Mouse (Mus musculus) limb, embryonic 14.5 days (tissue): ENCODE results near the gene Gpc5. TPM values are rescaled to one million over a fixed set of nuclear protein-coding genes. Genes with fewer than 3 reads are reported as not detected.
A peak's percentile ranks its signal among the peaks of the same experiment; 100 is the strongest.

Experiments
- ATAC-seq: fragments of 200-750 bp; cut with Nextera tagmentation; 2 replicates; pipeline ENCODE4 v1.8.0; 2017; ENCODE audit warnings: low read depth, moderate number of reproducible peaks, moderate TSS enrichment; ENCODE audit not compliant: low FRiP score
- DNase-seq: peaks from one replicate; pipeline ENCODE4 v3.0.0-alpha.2; 2015; ENCODE audit warnings: low spot score
- H3K27ac ChIP-seq: fragments of 300-500 bp; sonication (generic); replicated peaks from 2 replicates; pipeline ENCODE4 v1.5.1; 2014; ENCODE audit warnings: low read depth, mild to moderate bottlenecking, low read length, moderate library complexity, mixed read lengths
- H3K27me3 ChIP-seq: fragments of 300-500 bp; sonication (generic); 2 replicates; pipeline ENCODE4 v1.6.1; 2014; ENCODE audit warnings: low read length, mixed read lengths; ENCODE audit not compliant: control insufficient read depth, insufficient read depth
- H3K36me3 ChIP-seq: fragments of 300-500 bp; sonication (generic); 2 replicates; pipeline ENCODE4 v1.6.1; 2014; ENCODE audit warnings: mild to moderate bottlenecking, low read length, moderate library complexity, mixed read lengths; ENCODE audit not compliant: control insufficient read depth, insufficient read depth
- H3K4me1 ChIP-seq: fragments of 300-500 bp; sonication (generic); 2 replicates; pipeline ENCODE4 v1.6.1; 2014; ENCODE audit warnings: antibody characterized with exemption, low read length, mixed read lengths; ENCODE audit not compliant: control insufficient read depth, insufficient read depth
- H3K4me2 ChIP-seq: fragments of 300-500 bp; sonication (generic); replicated peaks from 2 replicates; pipeline ENCODE4 v1.6.1; 2014; ENCODE audit warnings: low read depth, mild to moderate bottlenecking, low read length, moderate library complexity; ENCODE audit not compliant: severe bottlenecking
- H3K4me3 ChIP-seq: fragments of 300-500 bp; sonication (generic); replicated peaks from 2 replicates; pipeline ENCODE4 v1.5.1; 2014; ENCODE audit warnings: low read length
- H3K9ac ChIP-seq: fragments of 300-500 bp; sonication (generic); 2 replicates; pipeline ENCODE4 v1.6.1; 2014; ENCODE audit warnings: mild to moderate bottlenecking, low read depth, low read length, moderate library complexity; ENCODE audit not compliant: severe bottlenecking
- H3K9me3 ChIP-seq: fragments of 300-500 bp; sonication (generic); 2 replicates; pipeline ENCODE4 v1.6.1; 2016; ENCODE audit warnings: low read length; ENCODE audit not compliant: control insufficient read depth
- POLR2A ChIP-seq: fragments of 200-500 bp; IDR thresholded peaks from 2 replicates; pipeline ENCODE4 v1.8.0; 2012; ENCODE audit warnings: inconsistent platforms, mild to moderate bottlenecking, moderate library complexity, borderline replicate concordance; ENCODE audit not compliant: insufficient read depth, insufficient read length; ENCODE audit errors: extremely low read depth
- WGBS: fragments of 180-500 bp; shearing (Covaris S2); extraction: QIAGEN DNeasy Blood & Tissue Kit; methylation state at CpG from one replicate; pipeline ENCODE4 v1.1.7; 2014; 5-methylcytosine and 5-hydroxymethylcytosine counted together
- polyA plus RNA-seq, 2 experiments: library from polyadenylated mRNA; depleted of rRNA in 1 of 2; stranded (reverse) in 1 of 2; unstranded in 1 of 2; fragments of >200 nt; fragmentation: Nextera tagmentation in 1 of 2; extraction: Ambion mirVana in 1 of 2; gene quantifications; 2 replicates each; pipeline versions ENCODE4 v1.2.1 to v1.2.3; 2012 to 2014

The Gpc5 gene
- polyA plus RNA-seq, 2 experiments, result 0.78 to 1.4 TPM

- WGBS, result 0% methylated on average over 7 of the region's 7 CpGs
- no peaks in the 10 kb centered on the region for H3K9me3 ChIP-seq
- TF ChIP-seq POLR2A, result no peak
- no peak overlapping the region for H3K4me2 ChIP-seq
- DNase-seq (peak; percentile 80), ATAC-seq (no peak)
- no peak overlapping the region for H3K27ac ChIP-seq
- no peak overlapping the region for H3K9ac ChIP-seq
- no peaks in the 10 kb centered on the region for H3K27me3 ChIP-seq
- no peak overlapping the region for H3K4me3 ChIP-seq
- no peaks in the 10 kb centered on the region for H3K4me1 ChIP-seq
- H3K36me3 ChIP-seq, result no peaks in the 10 kb centered on the region
These were observed 739.3 kb downstream of the Gpc5 start for GRCm38 (mm10) chr14:115831219-115831755.

GRCm38 (mm10) chr14:115831854-115832625 lies 740.0 kb downstream of the Gpc5 start:
- Histone ChIP-seq H3K9me3 (no peaks in the 10 kb centered on the region), H3K4me1 (no peaks in the 10 kb centered on the region), H3K4me3 (no peak overlapping the region), H3K27me3 (no peaks in the 10 kb centered on the region), H3K4me2 (no peak overlapping the region), H3K36me3 (no peaks in the 10 kb centered on the region), H3K9ac (no peak overlapping the region), H3K27ac (no peak overlapping the region)
- 70% methylated on average over 10 of the region's 10 CpGs for WGBS
- TF ChIP-seq POLR2A, result no peak
- DNase-seq (no peak), ATAC-seq (no peak)

- TF ChIP-seq POLR2A, result no peak
- DNase-seq (no peak), ATAC-seq (no peak)
- Histone ChIP-seq H3K4me2 (no peak overlapping the region), H3K4me3 (no peak overlapping the region), H3K27me3 (no peaks in the 10 kb centered on the region), H3K9ac (no peak overlapping the region), H3K9me3 (no peaks in the 10 kb centered on the region), H3K4me1 (no peaks in the 10 kb centered on the region), H3K36me3 (no peaks in the 10 kb centered on the region), H3K27ac (no peak overlapping the region)
- WGBS, result 65% methylated on average over 2 of the region's 2 CpGs
These were observed 751.8 kb downstream of the Gpc5 start for GRCm38 (mm10) chr14:115843783-115844182.

- Histone ChIP-seq H3K9ac (no peak overlapping the region), H3K4me2 (no peak overlapping the region), H3K36me3 (no peaks in the 10 kb centered on the region), H3K4me3 (no peak overlapping the region), H3K9me3 (no peaks in the 10 kb centered on the region), H3K4me1 (no peaks in the 10 kb centered on the region), H3K27me3 (no peaks in the 10 kb centered on the region), H3K27ac (no peak overlapping the region)
- DNase-seq (no peak), ATAC-seq (no peak)
- no peak for TF ChIP-seq POLR2A
- WGBS, result 94% methylated on average over 1 of the region's 1 CpGs
These were observed 752.9 kb downstream of the Gpc5 start for GRCm38 (mm10) chr14:115844773-115845427.

- H3K4me1 ChIP-seq, result no peaks in the 10 kb centered on the region
- H3K27ac ChIP-seq, result no peak overlapping the region
- no peak overlapping the region for H3K9ac ChIP-seq
- TF ChIP-seq POLR2A, result no peak
- ATAC-seq (no peak), DNase-seq (no peak)
- H3K36me3 ChIP-seq, result no peaks in the 10 kb centered on the region
- H3K4me2 ChIP-seq, result no peak overlapping the region
- no peak overlapping the region for H3K4me3 ChIP-seq
- H3K27me3 ChIP-seq, result no peaks in the 10 kb centered on the region
- H3K9me3 ChIP-seq, result no peaks in the 10 kb centered on the region
- 85% methylated on average over 3 of the region's 3 CpGs for WGBS
These were observed 777.1 kb downstream of the Gpc5 start for GRCm38 (mm10) chr14:115869127-115869526.
